Mouse (Mus musculus) brain, embryonic 14.5 days (tissue): ENCODE measurements at regions not wholly inside any gene's neighbourhood (a gene's known extent, or its start where the extent isn't known, plus 50 kb on each side); places are given as distances from the start of the nearest gene placed in this dataset.

Experiments
- CTCF ChIP-seq: fragments of 200-500 bp; IDR thresholded peaks from 2 replicates; pipeline ENCODE4 v1.5.1; 2012; ENCODE audit warnings: inconsistent platforms, mild to moderate bottlenecking, moderate library complexity, borderline replicate concordance; ENCODE audit not compliant: insufficient read depth, insufficient read length; ENCODE audit errors: extremely low read depth
- POLR2A ChIP-seq: fragments of 200-500 bp; IDR thresholded peaks from 2 replicates; pipeline ENCODE4 v1.6.1; 2012; ENCODE audit warnings: mild to moderate bottlenecking, inconsistent platforms, borderline replicate concordance; ENCODE audit not compliant: poor library complexity, insufficient read depth, insufficient read length, severe bottlenecking; ENCODE audit errors: extremely low read depth

- no peak for TF ChIP-seq CTCF
- TF ChIP-seq POLR2A, result no peak
These were observed 67.0 kb downstream of the Foxa2 start for GRCm38 (mm10) chr2:147979660-147980364.
